Mouse (Mus musculus): ENCODE measurements around the gene Mamdc2.
A peak's percentile ranks its signal among the peaks of the same experiment; 100 is the strongest.
"Not testable (repeated sequence)": the region's sequence is repeated elsewhere in the genome, so short reads cannot be mapped to it uniquely, and the experiment has no call there.

Mamdc2 gene

DNA sequence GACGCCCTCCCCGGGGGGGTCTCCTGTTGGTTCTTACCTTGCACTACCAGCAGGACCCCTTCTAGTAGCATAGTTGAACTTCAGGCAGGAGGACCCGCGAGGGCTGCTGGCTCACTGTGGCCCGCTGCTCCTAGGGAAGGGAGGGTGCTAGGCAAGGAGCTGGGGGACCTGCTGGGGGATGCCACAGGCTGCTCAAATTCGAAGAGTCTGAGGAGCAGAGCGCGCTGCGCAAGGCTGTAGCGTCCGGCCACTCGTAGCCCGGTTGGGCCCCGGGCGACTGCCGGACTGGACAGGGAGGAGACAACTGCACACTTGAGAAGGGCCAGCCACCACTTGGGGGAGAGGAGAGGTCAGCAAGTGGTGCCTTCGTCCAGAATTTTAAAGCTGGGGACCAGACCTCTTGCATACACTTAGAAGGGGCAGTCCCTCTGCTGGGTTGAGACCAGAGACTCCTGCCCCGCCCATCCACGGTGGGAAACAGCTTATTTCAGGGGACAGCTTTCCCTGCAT lies at the start of gene Mamdc2:
Gene Mamdc2, minus strand, starts transcription at position 455 of the 510 bp plus-strand sequence.
- DNase-seq (ENCODE audit: low spot score in 2 of 2), result peak in 1 of 2 experiments; percentile 16

DNA sequence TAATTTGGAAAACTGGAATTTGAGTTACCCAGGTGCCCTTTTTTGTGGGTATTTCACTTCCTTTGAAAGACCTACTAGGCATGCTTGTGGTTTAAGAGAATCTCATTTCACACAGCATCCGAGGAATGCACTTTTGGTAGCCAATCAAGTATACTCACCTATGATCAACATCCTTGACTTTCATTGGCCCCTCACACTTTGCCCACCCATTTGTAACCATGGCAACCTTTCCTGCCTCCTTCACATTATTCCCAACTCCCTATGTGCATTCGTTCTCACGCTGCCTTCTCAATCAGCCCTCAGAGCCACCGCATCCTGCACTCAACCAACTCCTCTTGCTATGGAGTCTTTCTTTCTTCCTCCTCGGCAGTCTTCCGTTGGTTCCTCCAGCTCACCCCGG lies 49.8 kb upstream of the Mamdc2 start:
- DNase-seq (ENCODE audit: low spot score in 2 of 2), result no peak

DNA sequence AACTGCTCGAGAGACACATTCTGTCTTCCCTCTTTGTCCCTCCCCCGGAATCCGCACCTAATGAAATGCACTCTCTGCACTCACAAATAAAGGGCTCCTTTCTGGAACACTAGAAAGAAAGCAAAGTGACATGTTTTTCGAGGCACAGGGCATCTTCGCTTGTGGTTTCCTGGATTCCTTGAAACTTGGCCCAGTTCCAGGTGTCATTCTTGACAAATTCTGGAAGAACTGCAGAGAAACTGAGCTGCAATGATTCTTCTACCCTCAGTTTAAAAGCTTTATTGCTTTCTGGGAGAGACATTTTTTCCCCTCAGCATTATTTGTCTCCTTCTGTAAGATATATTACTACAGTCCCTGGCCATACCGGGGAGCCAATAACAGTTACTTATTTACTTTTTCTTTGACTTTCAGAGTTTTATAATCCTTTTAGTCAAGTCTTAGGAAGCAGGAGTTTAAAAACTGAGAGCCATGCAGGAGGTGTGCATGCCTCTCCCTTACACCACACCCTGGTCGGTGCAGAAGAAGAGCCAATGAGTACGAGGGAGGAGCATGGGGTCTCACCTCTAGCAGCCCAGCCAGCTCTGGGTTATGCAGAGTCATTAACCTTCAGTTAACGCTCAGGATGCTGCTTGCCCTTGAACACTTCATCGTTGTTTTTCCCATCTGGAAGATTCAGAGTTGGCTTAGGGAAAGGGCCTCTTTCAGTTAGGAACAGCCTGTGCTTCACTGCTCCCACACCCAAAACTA lies 49.1 kb upstream of the Mamdc2 start:
- DNase-seq (ENCODE audit: low spot score in 2 of 2), result no peak

DNA sequence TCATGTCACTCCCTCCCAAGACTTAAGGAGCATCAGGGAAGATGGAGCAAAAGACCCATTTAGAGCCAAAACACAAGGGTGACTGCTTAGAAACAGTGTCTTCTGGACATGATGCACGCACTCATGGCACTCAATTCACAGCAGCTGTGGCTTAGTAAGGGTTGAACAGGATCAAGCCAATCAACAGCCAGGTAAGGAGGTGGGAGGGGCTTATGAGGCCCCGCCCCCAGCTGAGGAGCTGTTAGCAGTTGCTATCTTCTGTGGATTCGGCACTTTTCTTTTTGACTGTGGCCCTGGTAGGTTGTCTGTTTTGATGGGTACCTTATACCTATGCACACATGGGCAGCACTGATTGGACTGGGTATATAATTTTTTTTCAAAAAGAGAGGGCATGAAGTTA lies 48.3 kb upstream of the Mamdc2 start:
- no peak for DNase-seq (ENCODE audit: low spot score in 2 of 2)

DNA sequence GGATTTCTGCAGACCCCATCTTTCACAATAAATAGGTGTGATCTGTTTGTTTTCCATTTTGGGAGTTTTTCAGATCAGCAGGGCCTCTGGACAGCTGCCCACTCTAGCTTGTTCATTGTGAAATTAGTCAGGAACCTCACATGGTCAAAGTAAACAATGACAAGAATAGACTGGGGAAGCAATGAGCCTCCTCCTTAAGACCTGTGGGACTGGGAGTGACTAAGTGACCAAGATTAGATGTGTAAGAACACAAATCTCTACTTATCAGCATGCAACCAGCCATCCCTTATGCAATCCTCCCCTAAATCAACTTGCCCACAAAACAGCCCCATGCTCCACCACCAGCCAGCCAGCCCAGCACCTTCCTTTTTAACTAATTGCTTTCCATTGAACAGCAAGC lies 44.4 kb upstream of the Mamdc2 start:
- DNase-seq (ENCODE audit: low spot score in 2 of 2), result no peak

DNA sequence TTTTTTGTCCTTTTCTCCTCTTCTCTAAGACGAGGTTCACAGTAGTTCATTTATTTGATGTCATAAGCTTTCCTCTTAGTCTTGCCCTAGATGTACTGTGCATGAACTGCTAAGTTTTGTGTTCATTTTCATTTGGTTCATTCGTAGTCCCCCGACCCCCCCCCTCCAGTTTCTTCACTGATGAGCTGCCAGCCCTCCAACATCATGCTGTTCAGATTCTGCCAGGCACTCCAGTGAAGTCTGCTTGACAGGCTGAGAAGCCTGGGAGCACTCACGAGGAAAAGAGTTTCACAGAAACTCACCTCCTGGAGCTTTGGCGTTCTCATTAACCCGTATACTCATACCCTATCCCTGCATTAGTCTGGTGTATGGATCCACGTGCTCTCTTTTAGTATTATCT lies 42.5 kb upstream of the Mamdc2 start:
- DNase-seq (ENCODE audit: low spot score in 2 of 2), result not testable (repeated sequence)

DNA sequence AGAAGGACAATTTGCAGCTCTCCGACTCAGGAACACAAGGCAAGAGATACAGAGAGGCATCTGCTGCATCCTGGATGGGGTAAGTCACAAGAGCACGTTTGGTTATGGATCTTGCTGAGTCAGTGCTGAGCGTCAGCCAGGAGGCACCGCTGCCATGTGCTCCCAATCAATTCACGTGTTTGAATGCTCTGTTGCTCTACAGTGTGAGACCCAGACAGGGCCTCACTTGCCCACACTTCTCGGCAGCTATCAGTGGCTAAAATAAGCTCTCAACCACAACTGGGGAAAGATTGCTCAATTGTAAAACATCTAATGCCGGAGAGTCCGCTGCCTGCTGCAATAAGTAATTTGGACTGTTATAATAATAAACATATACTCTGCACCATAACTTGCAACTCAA lies 41.5 kb upstream of the Mamdc2 start:
- DNase-seq (ENCODE audit: low spot score in 2 of 2), result no peak

DNA sequence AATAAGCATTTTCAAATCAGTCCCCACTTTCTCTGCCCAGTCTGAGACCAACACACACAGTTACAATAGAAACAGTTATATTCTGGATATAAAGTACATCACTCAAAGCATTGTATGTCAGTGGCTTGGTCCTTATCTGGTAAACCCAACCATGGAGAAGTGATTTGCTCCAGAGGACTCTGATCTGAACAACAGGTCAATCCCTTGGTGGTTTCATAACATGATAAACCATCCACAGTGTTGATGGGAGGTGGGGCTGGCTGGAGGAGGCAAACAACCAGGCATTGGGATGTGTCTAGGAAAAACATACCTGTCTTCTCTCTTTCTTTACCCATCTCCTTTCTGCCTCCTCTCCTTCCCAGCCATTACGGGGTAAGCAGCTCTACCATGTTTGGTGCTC lies 39.2 kb upstream of the Mamdc2 start:
- DNase-seq (ENCODE audit: low spot score in 2 of 2), result no peak

DNA sequence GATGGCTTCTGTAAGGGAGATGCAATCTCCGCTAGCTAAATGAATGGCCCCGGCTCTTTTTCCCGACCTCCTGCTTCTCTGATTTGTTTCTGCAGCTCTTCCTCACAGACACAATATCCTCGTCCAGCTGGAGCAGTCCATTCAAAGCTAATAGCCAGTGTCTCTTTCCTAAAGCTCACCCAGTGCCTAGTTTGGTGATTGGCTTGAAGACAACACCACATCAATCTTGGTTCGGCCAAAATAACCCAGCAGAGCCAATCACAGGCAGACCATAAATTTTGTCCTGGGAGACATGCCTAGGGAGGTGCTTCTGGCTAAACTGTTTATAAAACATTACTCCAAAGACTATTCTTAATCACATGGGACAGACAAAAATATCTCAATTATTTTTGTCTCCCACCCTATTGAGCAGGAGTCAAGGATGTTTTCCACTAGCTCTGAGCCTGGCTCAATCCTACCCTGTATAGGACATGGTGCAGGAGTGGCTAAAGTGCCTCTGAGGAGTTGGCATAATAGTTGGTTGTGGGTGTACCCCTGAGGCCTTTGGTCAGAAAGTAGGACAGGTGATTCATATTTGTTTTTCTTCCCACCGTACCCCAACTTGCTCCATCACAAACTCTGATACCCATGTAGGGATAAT lies 38.5 kb upstream of the Mamdc2 start:
- no peak for DNase-seq (ENCODE audit: low spot score in 2 of 2)

DNA sequence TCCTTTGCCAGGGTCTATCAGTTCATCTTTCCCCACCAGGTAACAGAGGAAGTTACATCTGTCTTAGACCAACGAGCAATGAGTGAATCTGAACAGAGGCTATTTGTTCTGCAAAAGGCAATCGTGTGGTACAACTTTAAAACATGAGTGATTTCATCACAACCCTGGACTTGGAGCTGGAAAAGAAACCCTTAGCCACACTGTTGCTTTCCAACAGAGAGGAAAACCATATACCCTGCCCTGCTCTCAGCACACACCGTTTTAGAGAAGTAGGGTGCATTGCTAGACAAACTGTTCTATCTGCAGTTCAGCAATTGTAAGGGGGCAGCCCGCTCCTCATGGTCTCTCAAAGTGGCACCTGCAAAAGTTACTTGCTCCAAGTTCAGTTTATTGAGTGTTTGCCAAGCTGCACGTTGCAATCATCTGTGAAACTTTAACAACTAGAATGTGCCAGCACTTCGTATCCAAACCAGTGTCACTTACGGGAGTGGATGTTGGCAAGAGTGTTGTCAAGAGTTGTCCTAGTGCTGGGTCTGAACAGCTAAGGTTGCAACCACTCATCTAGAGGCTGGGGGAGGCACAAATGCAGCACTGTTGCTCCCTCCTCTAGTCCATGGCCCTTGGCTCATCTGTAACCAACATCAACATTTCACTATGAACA lies 37.8 kb upstream of the Mamdc2 start:
- no peak for DNase-seq (ENCODE audit: low spot score in 2 of 2)

DNA sequence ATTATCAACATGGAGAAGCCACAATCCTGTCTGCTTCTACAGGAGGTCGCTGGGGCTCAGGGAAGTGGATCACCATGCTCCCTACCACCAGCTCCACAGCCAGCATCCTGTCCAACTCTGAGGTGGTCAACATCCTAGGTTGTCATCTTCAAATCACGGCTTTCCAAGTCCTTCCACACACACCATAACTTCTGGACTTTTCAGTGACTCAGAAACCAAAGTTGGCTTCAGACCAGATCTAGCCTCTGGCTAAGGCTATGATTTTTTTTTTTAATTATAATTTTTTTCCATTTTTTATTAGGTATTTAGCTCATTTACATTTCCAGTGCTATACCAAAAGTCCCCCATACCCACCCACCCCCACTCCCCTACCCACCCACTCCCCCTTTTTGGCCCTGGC lies 34.3 kb upstream of the Mamdc2 start:
- DNase-seq (ENCODE audit: low spot score in 2 of 2), result not testable (repeated sequence)

DNA sequence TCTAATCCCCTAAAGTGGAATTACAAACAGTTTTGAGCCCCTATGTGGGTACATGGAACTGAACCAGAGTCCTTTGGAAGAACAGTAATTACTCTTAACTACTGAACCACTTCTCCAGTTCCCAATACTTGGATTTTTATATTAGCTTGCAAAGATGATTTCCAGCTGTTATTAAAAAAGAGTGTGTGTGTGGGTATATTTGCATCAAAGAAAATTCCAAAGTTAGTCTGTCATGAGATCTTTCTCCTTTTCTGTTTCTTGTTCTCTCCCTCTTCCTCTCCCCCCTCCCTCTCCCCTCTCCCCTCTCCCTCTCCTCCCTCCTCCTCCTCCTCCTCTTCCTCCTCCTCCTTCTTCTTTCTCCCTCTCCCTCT lies 31.3 kb upstream of the Mamdc2 start:
- no peak for DNase-seq (ENCODE audit: low spot score in 2 of 2)

DNA sequence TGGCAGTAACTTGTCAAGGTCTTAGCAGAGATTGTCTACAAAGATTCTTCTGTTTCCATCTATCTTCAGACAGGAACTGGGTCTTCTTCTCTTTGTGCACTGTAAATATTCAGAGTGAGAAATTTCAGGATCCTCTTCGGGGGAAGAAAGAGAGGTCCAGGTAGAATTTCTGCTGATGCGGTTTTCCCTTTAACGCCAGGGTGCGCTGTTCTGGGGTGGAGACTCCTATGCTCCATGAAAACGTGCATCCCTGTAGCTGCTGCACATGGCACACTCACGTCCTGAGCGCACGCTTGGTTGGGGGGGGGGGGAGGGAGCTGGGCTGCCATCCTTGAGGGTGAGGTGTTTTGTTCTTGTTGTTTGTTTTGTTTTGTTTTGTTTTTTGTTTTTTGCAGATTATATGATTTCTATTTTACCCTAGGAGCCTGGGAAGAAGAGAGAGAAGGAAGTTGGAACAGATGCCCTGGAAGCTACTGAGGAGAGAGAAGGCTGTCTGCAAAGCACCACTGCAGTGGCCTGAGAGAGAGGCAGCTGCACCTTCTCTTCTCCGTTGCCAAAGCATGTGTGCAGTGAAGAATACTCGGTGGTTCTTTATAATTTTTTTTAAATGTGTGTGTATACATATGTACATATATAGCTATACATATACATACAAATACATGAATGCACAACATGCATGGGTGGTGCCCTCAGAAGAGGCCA lies 30.8 kb upstream of the Mamdc2 start:
- DNase-seq (ENCODE audit: low spot score in 2 of 2), result peak in 1 of 2 experiments; percentile 16

DNA sequence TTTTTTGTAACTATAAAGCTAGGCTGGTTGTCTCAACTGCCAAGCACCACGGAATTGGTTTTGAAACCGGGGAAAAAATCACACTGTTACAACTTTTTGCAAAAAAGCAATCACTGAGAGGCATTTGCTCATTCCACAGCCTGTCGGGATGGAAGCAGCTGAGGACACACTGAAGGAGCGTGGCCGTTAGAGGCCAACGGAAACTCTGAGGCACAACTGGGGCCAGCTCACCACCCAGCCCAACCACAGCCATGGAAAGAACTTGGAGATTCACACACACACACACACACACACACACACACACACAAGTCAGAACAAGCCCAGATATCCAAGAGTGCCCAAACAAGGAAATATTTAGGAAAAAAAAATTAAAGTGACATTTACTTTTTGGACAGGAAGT lies 29.6 kb upstream of the Mamdc2 start:
- no peak for DNase-seq (ENCODE audit: low spot score in 2 of 2)

DNA sequence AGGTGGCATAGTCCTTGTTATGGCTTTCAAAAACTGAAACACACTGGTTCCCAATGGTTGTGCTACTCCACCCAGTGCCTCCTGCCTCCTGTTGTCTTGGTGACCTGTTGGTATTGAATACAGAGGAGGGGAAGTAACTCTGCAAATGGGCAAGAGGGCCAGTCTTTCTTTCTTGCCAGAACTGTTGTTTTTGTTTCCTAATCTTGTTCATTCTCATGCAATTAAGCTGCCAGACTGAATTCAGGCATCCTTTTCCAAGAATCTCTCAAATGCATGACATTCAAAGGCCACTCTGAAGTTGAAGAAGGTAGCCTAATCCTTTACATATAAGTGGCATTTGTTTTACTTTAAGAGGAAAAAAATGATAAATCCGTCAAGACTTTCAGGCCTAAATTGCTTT lies 19.6 kb upstream of the Mamdc2 start:
- DNase-seq (ENCODE audit: low spot score in 2 of 2), result no peak

DNA sequence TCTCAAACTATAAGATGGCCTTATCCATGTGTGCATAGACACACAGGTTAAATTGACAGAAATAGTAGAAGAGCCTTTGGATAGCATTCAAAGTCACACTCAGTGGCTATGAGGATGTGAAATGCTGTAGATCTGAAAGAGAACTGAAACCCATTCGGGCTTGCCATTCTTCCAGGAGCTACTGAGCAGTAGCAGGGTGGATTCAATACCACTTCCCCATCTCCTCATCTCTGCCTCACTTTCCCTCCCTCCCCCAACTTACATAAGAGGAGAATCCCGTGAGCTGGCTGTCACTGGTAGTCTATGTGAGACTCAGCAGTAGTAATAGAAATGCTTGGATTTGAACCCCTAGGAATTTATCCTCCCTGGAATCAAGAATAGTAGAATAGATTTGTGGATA lies 18.8 kb upstream of the Mamdc2 start:
- DNase-seq (ENCODE audit: low spot score in 2 of 2), result no peak

DNA sequence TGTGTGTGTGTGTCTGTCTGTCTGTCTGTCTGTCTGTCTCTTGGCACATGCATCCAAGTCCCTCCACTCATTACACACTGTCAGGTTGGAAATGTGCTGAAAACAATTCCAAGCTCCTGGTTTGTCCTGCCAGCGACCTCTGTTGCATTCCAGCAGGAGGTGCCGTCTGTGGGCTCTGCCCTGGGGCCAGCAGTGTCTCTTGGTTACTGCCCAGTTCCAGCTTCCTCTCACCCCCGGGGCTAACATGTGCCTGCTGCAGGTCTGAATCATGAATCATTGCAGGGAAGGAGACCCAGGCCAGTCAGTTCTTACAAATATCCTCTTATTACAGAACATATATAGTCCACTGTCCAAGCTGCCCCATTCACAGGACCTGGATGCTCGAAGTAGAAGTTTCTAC lies 9.2 kb upstream of the Mamdc2 start:
- DNase-seq (ENCODE audit: low spot score in 2 of 2), result no peak

DNA sequence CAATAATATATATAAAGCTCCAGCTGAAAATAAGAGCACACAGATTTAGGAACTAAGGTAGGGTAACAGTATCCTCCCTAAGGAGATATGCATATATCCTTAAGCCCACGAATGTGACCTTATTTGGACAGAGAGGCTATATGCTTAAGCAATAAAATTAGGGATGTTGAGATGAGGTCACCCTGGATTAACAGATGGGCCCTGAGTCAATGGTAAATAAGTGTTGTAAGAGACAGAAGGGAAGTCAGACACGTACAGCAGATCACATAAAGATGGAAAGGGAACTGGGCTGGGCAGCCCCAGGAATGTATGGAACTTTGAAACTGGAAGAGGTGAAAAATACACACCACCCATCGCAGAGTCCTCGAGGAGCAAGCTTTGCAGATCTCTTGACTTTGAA lies 3.1 kb upstream of the Mamdc2 start:
- DNase-seq (ENCODE audit: low spot score in 2 of 2), result no peak

DNA sequence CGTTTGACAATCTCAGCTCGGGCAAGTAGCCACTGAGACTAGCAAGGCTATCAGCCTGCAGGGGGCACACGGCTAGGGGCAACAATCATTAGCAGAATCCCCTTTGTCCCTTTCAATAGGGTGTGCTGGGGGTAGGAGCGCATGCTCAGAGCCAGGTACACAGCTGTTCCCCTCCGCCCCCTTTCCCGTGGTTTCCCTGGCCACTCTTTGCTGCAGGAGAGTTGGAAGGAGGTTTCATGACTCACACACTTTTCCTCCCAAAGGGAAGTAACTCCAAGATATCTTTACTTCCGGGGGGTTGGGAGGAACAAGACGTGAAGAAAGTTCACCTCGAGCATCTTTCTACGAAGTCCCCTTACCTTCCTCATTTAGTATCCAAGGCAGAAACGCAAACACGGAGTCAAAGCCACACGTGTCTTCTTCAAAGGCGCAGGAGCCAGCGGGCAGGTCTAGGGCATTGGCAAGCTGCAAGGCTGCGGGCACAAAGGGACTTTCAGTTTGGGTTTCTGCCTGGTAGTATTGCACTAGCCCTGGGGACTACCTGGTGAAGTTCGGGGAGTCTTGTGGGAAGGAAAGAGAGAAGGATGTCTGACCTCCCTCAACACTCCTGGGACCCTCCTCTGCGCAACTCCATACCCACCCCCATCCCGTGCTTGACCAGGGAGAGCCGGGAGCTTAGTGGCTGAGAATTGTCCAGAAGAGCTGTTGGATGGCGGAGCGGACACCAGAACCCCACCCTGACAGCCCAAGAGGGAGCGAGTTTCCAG lies 838 bp downstream of the Mamdc2 start:
- DNase-seq (ENCODE audit: low spot score in 2 of 2), result no peak

DNA sequence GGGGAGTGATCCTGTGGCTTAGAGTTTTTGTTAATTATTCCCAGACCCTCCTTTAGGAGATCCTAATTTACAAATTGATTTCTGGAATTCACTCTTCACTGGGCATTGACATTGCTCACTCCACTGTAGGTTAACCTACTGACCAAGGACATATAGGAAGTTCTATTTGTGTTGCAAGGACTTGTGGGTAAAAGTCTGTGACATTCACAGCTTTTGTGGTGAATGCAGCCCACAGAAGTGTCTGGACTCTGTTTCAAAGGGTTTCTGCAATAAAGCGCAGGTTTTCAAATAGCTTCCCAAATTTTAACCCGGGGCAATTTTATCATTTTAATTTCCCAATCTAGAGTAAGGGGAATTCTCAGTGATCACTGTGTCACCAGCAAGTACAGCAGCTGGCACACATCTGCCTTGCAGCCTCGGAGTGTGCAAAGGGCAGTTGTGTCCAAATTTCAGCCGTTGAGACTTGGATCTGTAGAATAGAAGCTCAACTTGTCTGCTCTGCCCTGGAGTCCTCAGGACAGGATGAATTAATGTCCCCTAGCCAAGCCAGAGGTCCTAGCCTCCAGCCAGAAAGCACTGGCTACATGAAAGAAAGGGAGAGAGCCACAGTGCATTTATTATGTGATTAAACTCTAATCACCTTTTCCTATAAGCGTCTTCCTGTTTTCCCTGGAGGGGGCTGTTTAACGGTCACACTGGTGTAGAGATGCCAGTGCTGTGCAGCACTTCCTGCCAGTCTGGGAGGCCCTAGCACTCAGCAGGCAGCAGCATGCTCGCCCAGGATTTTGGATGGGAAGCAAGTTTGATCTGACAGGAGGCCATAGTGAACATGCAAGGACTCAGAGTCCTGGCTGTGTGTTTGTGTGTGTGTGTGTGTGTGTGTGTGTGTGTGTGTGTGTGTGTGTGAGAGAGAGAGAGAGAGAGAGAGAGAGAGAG lies 3.1 kb downstream of the Mamdc2 start:
- DNase-seq (ENCODE audit: low spot score in 2 of 2), result no peak

All from spleen, postnatal 10 days (tissue).